Mouse (Mus musculus): ENCODE results near the gene Il10rb.
"Not testable (repeated sequence)": the region's sequence is repeated elsewhere in the genome, so short reads cannot be mapped to it uniquely, and the experiment has no call there.

Il10rb gene

GRCm38 (mm10) chr16:91418531-91418930 is 12.6 kb downstream of the Il10rb start:
- DNase-seq, result no peak

GRCm38 (mm10) chr16:91425816-91426215 is 19.9 kb downstream of the Il10rb start:
- DNase-seq, result no peak

GRCm38 (mm10) chr16:91426586-91426985 is 20.6 kb downstream of the Il10rb start:
- DNase-seq, result no peak

GRCm38 (mm10) chr16:91427461-91427860 is 21.5 kb downstream of the Il10rb start:
- no peak for DNase-seq

GRCm38 (mm10) chr16:91428259-91428865 is 22.4 kb downstream of the Il10rb start:
- DNase-seq, result no peak

- DNase-seq, result no peak
Measured at GRCm38 (mm10) chr16:91432720-91433328, 26.9 kb downstream of the Il10rb start.

- DNase-seq, result no peak
Measured at GRCm38 (mm10) chr16:91433329-91433933, 27.5 kb downstream of the Il10rb start.

GRCm38 (mm10) chr16:91434119-91434518 is 28.2 kb downstream of the Il10rb start:
- no peak for DNase-seq

- no peak for DNase-seq
Measured at GRCm38 (mm10) chr16:91438081-91438480, 32.1 kb downstream of the Il10rb start.

GRCm38 (mm10) chr16:91438599-91438998 is 32.6 kb downstream of the Il10rb start:
- not testable (repeated sequence) for DNase-seq

- DNase-seq, result no peak
Measured at GRCm38 (mm10) chr16:91441366-91441765, 35.4 kb downstream of the Il10rb start.

- no peak for DNase-seq
Measured at GRCm38 (mm10) chr16:91441811-91442240, 35.9 kb downstream of the Il10rb start.

GRCm38 (mm10) chr16:91442446-91442845 is 36.5 kb downstream of the Il10rb start:
- DNase-seq, result no peak

- no peak for DNase-seq
Measured at GRCm38 (mm10) chr16:91443211-91443611, 37.2 kb downstream of the Il10rb start.

GRCm38 (mm10) chr16:91444847-91445246 is 38.9 kb downstream of the Il10rb start:
- DNase-seq, result no peak

- peak in 1 of 2 experiments; percentile 42 for DNase-seq
Measured at GRCm38 (mm10) chr16:91445566-91445965, 39.6 kb downstream of the Il10rb start.

- DNase-seq, result no peak
Measured at GRCm38 (mm10) chr16:91446778-91447511, 41.0 kb downstream of the Il10rb start.

GRCm38 (mm10) chr16:91447512-91447900 is 41.5 kb downstream of the Il10rb start:
- DNase-seq, result no peak

GRCm38 (mm10) chr16:91448088-91448487 is 42.1 kb downstream of the Il10rb start:
- no peak for DNase-seq

- no peak for DNase-seq
Measured at GRCm38 (mm10) chr16:91448895-91449294, 42.9 kb downstream of the Il10rb start.

- DNase-seq, result no peak
Measured at GRCm38 (mm10) chr16:91450137-91451064, 44.4 kb downstream of the Il10rb start.

GRCm38 (mm10) chr16:91451949-91452348 is 46.0 kb downstream of the Il10rb start:
- peak; percentile 40 to 48 for DNase-seq

Data from spleen, adult 18-20 months (tissue).